ENCODE assay signal across 8 mouse cellular contexts in genomic region chr2:30753219-30753618, GRCm38 (mm10). TPM values are rescaled to one million over a fixed set of nuclear protein-coding genes. Genes with fewer than 3 reads are reported as not detected.
DNase-seq lines count a peak whose midpoint lies in the region; ATAC-seq lines count a peak whose summit lies in the region.

No protein-coding gene starts in this region.

- no peak overlapping the region for H3K4me3 ChIP-seq in forebrain, embryonic 13.5 days
- no peak overlapping the region for H3K4me3 ChIP-seq in liver, embryonic 12.5 days

- peak; percentile 46 for DNase-seq in right cerebral cortex, adult 18-20 months
- no peak for DNase-seq in right cerebral cortex, adult 2 months (ENCODE audit: low spot score in 2 of 2)
- peak; percentile 68 for DNase-seq in heart, postnatal 4 days
- DNase-seq in urinary bladder, postnatal 14 days (ENCODE audit: low spot score) = peak; percentile 92
- DNase-seq in left cerebral cortex, adult 11 months (ENCODE audit: low spot score) = no peak

- H3K4me2 ChIP-seq in forebrain, embryonic 13.5 days = no peak overlapping the region
- no peak overlapping the region for H3K4me2 ChIP-seq in liver, embryonic 12.5 days

- H3K9me3 ChIP-seq in forebrain, embryonic 13.5 days (replicated peaks) = no peaks in the 10 kb centered on the region; the same call in 1 of the 2 replicates
- peaks cover 8% of the 10 kb centered on the region for H3K9me3 ChIP-seq in liver, embryonic 12.5 days (replicated peaks)

- ATAC-seq in forebrain, embryonic 13.5 days = no peak
- ATAC-seq in liver, embryonic 12.5 days = no peak
- no peak for ATAC-seq in cerebellum, adult (ENCODE audit: insufficient number of reproducible peaks, low FRiP score, low TSS enrichment)

- H3K4me1 ChIP-seq in forebrain, embryonic 13.5 days = peaks cover 17% of the 10 kb centered on the region
- H3K4me1 ChIP-seq in liver, embryonic 12.5 days = peaks cover 16% of the 10 kb centered on the region

- H3K27ac ChIP-seq in forebrain, embryonic 13.5 days = no peak overlapping the region
- H3K27ac ChIP-seq in liver, embryonic 12.5 days = 0 out of 2 replicates have a peak overlapping the region, but pooled peaks have one; percentile 26

- peaks cover 4% of the 10 kb centered on the region; the same call in 1 of the 2 replicates for H3K36me3 ChIP-seq in forebrain, embryonic 13.5 days (ENCODE audit: poor library complexity, severe bottlenecking)
- H3K36me3 ChIP-seq in liver, embryonic 12.5 days = no peaks in the 10 kb centered on the region

- 0 out of 2 replicates have a peak overlapping the region, but pooled peaks have one; percentile 2 for H3K9ac ChIP-seq in forebrain, embryonic 13.5 days
- H3K9ac ChIP-seq in liver, embryonic 12.5 days = no peak overlapping the region

- 0 out of 2 replicates have a peak, but pooled peaks cover 3% of the 10 kb centered on the region for H3K27me3 ChIP-seq in forebrain, embryonic 13.5 days
- no peaks in the 10 kb centered on the region; the same call in 1 of the 2 replicates for H3K27me3 ChIP-seq in liver, embryonic 12.5 days (replicated peaks)

- 21% methylated on average over 18 of the region's 18 CpGs for WGBS in forebrain, embryonic 13.5 days
- WGBS in liver, embryonic 12.5 days (ENCODE audit: insufficient replicate concordance) = 36% methylated on average over 18 of the region's 18 CpGs

RNA-seq across cellular contexts. Expression of gene 1700001O22Rik, which starts 50.2 kb away (rescaled TPM):
- 3.8 and 4.5 TPM in 2 replicates for polyA plus RNA-seq in forebrain, embryonic 13.5 days (2015; fragmentation: Nextera tagmentation; extraction: Ambion mirVana)
- total RNA-seq in heart, postnatal 4 days (2021) = 1 to 10 TPM; 2.6 to 4.0 TPM
- 0.18 and 0.19 TPM in 2 replicates for polyA plus RNA-seq in liver, embryonic 12.5 days (2016; fragmentation: Nextera tagmentation; extraction: Ambion mirVana)

RNA-seq across cellular contexts. Expression of gene Ntmt1, which starts 54.4 kb away (rescaled TPM):
- polyA plus RNA-seq in forebrain, embryonic 13.5 days (2015; fragmentation: Nextera tagmentation; extraction: Ambion mirVana) = 120 and 127 TPM in 2 replicates
- 10 to 100 TPM; 51.7 to 54.5 TPM for total RNA-seq in heart, postnatal 4 days (2021)
- 45.4 and 48.6 TPM in 2 replicates for polyA plus RNA-seq in liver, embryonic 12.5 days (2016; fragmentation: Nextera tagmentation; extraction: Ambion mirVana)

Comparison
In these comparisons a context has a peak if more than half of its experiments do, and no peak if none do; other contexts are left out.
1. DNase-seq: peak in right cerebral cortex, adult 18-20 months (single experiment), heart, postnatal 4 days (single experiment) and urinary bladder, postnatal 14 days (single experiment); none in right cerebral cortex, adult 2 months (0 of 2) and left cerebral cortex, adult 11 months (single experiment).